Mouse (Mus musculus): ENCODE measurements at regions not wholly inside any gene's neighbourhood (a gene's known extent, or its start where the extent isn't known, plus 50 kb on each side); places are given as distances from the start of the nearest gene placed in this dataset.

DNA sequence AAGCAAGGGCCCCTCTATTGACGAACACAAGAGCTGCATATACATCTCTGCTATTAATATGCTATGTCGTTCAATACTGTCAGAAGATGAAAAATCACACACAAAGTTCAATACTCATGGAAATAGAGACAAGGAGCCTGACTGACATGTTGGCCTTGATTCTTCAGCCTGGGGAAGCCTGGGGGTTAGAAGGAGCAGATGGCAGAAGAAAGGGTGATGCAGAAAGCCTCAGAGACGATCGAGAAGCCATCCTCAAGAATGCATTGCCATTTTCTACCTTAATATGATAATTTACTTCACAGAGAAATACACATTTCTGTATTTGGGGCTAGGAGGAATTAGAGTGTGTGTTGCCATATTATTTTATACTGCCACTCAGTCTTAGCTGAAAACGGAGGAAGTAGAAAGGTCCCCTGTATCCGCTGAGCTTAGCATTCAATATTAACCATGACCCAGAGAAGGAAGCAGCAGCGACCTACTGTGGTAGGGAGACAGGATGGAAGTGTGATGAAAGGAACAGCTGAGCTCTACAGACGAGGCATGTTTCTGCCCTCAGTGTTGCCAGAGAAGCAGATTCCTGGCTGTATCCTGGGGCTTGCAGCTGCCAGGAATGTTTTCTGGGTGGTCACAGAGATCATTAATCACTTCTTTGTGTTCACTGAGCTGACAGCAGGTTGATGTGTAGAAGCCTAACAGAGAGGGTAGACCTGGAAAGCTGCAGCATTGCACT lies 105.2 kb downstream of the Lrig3 start:
- no peak for DNase-seq

DNA sequence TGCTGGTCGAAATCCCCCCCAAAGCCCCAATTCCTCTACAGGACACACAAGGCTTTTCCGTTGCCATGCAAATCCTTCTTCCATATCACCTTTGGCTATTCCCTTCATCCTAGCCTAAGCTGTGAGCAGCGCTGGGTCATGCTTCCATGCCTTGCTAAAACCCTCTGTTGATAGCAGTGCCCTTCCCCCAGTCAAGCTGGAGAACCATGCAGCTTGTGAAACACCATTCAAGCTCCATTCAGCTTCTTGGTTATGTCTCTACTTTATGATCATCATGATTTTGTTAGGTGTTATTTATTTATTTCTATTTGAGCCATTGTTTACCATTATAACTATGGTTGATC lies 105.7 kb downstream of the Lrig3 start:
- no peak for DNase-seq

DNA sequence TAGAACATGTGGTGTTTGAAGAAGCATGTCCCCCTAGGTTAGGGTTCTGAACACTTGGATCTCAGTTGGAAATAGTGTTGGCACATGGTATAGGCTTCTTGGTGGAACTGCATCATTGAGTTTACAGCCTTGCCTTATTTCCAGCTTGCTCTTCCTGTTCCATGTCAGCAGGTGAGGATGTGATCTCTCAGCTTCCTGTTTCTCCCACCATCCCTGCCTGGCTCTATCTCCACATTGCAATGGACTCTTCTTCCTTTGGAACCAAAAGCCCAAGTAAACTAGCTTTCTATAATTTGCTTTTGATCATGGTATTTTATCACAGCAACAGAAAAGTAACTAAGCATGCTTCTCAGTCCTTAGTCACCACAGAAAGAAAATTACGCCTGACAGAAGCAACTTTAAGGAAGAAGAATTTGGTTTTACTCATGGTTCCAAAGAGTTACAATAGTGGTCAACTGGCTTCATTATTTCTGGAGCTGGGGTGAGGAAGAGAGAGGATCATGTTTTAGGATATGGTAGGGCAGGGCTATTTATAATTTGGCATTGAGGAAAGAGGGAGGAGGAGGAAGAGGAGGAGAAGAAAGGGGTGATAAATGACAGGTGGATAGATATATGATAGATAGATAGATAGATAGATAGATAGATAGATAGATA lies 111.5 kb downstream of the Lrig3 start:
- no peak for DNase-seq

DNA sequence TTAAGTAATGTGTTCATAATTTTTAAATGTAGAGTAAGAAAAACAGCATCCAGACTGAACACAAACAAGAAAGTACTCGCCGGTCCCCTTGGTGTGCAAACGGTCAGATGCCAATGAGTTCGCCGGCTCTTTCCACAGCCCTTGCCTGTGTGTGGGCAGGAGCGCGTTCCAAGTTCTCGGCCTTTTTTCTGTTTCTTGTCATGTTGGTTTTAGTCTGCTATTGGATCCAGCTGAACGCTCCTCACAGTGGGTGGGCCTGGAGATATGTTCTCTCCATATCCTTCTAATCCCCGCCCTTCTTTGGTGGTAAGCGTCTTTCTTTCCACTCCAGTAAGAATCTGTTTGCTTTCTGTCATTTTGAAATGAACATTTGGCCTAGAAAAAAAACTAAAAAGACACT lies 116.6 kb downstream of the Lrig3 start:
- DNase-seq, result no peak

DNA sequence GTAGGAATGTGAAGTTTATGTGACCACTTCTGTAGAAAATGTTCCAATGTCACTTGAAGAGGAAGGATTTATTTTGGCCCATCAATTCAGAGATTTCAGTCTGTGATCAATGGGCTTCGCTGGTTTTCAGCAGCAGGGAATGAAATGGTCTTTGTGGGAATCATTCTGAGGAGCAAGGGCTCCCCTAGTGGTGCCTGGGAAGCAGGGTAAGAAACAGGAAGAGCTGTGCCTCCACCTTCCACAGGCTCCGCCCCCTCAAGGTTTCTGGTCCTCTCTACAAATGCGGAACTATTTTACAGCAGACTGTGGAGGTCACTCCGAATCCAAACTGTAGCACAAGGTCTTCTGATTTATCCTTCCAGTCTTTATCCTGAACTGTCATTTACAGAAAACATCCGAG lies 120.7 kb downstream of the Lrig3 start:
- DNase-seq, result no peak

DNA sequence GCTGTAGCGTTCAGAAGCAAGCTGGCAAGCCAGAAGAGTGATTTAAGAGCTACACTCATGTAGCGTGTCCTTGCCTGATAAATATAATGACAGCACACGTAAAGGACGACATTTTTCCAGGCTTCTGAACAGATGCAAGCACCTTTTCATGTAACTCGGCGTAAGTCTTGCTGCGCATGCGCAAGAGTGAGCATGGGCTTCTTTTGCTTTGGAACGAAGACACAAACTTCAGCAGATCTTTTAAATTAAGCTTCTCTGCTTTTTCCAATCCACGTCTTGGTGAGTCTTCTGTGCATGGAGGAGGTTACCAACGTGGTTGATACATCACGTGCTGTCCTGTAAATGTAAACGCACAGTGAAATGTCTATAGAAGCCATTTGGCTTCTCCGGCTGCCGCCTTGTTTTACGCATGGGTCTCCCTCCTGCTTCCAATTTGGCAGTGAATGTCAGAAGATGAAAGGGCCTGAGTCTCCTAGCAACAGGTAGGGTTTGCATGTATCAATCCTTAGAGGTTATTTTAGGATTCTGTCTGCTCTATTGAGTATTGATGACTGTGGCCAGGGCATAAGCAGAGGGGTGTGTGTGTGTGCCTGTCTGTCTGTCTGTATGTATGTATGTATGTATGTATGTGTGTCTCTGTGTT lies 128.4 kb downstream of the Lrig3 start:
- DNase-seq, result no peak

DNA sequence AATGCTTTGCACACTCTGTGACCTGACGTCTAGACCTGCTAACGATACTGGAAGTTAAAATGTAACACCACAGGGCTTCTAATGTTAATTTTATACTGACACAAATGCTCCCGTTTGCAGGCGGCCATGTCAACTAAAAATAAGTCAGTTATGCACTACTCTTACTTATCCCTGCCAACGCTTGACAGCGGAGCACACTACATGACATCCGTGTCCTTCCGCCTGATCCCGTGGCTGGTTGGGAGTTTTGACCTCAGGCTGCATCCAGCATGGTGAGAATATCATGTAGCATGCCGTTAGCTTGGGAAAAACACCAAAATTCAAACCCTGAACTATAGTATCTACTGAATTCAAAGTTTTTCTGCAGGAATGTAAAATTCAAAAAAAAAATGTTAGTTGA lies 131.9 kb downstream of the Lrig3 start:
- DNase-seq, result no peak

DNA sequence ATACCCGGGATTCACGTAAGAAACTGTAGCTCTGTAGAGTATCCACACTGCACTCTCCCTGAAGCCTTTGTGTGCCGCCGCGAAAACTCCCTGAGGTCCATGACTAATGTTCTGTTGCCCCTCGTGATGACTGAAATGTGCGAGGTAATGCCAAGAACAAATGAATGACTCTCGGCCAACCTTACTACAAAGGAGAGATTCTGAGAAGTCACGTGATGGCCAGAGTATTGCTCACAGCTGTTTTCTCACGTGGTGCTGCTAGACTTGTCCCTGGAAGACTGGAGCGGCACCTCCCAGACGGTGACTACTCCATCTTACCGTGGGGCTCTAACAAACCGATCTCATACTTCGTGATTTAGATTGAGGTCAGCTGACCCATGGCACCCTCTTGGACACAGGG lies 136.9 kb downstream of the Lrig3 start:
- no peak for DNase-seq

DNA sequence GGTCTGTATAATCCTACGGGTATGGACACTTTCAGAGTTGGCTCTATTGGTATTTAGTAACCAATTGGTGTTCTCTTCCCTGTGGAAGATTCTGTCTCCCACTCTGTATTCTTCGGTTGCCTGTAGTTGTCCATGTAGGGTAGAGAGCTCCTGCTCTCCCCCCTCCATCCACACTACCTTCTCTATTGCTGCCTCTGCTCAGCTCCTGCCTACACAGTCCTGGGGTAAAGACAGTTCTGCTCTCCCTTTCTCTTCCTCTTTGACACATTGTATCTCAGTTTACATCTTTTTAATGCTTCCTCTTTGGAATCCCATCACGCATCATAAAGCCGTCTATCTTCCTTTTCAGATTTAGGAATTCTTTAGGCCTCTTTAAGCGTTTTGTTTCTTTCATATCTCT lies 147.1 kb downstream of the Lrig3 start:
- no peak for DNase-seq

DNA sequence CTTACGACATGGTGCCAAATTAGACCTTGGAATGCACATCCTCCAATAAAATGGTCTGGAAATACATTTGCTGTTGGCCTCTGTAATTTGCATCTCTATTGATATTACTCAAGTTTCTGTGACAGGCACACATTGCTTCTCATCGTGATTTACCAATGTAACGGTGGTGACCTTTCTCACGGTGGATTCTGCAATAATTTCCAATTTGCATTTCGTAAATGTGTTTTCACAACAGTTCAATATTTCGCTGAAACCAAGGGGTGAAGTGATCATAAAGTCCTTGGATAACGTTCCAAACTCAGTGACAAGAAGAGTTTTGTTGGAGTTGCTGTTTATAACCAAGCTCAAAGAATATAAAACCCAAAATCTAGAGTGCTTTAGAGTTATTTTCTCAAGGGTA lies 149.4 kb downstream of the Lrig3 start:
- no peak for DNase-seq

DNA sequence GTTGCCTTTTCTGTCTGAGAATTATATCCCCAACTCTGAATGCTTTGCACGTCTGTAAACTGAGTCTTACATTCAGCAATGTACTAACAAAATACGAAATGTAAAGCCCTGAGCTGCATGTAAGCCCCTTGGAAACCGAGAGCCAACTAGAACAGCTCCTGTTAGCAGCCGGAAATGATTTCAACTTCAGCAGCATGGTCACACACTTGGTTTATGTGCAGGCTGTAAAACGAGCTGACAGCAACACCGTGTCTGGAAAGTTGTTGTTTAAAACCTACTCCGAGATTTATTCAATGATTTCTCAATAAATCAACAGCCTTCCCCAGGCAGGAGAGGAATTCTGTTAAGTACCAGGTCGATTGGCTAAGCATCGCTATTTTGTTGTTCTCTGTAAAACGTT lies 155.7 kb downstream of the Lrig3 start:
- no peak for DNase-seq

DNA sequence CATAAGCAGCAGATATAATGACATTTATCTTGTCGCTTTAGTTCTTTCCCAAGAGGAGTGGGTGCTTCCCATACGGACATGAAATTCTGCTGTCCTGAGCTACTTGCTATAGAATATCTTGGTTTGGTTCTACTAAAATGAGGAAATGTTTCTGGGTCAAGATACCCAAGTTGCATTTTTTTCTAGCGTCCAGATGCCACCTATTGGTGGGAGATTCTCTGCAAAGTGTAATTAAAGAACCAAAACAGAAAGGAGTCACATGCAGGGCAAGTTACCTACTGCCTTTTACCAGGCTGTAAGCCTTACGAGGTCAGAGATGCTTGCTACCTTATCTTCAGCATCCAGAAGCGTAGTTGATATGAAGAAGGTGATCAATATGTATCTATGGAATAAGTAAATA lies 156.5 kb downstream of the Lrig3 start:
- DNase-seq, result no peak

DNA sequence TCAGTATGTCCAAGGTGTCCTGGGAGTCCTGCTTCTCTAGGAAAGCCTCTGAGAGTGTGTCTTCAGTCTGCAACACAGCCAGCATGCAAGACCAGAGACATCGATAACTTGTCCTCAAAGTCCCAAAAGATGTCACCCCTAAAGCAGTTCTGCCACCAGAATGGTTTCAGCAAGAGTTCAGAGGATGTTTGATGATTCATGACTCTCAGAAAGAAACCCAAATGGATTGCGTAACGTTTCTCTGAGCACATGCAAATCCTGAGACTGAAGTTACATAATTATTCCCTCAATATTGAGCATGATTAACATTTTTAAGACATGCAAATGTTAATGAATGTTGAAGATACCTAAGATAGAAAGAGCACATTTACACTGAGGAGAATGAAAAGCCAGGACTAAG lies 167.2 kb downstream of the Lrig3 start:
- DNase-seq, result no peak

DNA sequence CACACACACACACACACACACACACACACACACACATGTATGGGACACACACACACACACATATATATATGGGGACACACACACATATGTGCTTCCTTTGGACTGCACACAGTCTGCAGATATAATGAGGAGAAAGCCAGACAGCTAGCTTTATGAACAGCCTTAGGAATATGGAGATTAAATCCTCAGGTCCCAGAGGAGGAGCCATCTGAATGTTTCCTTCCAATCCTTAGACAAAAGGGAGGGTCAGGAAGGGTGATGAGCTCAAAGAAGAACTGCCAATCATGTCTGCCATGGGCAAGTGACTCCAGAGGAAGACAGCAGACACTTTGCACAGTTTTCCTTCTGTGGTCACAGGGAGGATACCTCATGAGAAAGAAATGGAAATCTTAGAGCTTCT lies 168.0 kb downstream of the Lrig3 start:
- DNase-seq, result no peak

DNA sequence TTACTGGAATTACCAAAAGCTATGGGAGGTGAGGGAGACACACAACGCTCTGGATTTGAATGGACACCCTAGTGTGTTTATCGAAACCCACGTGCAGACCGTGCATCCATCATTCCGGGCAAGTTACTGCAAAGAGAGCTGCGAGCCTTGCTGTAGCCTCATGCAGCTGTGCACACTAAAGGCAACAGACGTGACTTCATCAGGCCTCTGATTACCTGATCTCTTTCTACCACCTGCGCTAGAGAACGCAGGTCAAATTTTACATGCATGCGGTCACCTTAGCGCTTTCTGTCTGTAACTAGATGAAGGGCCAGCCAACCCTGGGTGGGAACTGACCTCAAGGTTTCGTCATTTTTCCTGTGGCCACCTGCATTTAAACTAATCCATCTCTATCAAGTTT lies 172.6 kb downstream of the Lrig3 start:
- no peak for DNase-seq

DNA sequence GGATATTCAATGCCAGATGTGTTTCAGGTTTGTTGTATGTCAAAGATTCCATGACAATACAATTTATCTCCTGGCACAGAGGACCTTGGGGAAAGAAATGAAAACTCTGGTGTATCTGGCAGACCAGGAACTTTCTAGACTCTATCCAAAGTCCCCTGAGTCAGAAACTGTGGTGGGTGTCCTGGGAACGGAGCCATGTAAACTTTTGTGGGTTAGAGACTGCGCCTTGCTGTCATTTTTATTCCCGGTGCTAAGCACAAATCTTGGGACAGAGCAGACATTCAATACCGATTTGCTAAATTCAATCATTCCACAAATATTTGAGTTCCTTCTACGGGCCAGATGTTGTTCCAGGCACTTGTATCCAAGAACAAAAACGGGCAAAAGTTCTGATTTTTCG lies 175.6 kb downstream of the Lrig3 start:
- DNase-seq, result no peak

DNA sequence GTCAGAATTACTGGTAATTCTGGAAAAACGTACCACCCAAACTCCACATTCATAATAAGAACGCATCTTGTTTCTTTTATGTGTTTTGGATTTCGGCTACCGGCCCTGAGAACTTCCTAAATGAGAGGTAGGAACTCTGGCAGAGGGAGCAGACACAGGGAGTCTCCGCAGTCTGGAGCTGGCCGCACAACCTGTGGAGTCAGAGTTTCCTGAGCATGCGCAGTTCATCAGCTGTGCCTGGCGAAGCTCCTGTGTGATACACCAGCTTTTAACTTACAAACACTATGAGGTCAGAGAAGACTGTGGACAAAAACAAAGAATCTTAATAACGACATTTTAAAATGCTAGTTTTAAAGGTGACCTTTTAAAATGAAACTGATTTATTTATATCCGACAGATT lies 177.9 kb downstream of the Lrig3 start:
- no peak for DNase-seq

DNA sequence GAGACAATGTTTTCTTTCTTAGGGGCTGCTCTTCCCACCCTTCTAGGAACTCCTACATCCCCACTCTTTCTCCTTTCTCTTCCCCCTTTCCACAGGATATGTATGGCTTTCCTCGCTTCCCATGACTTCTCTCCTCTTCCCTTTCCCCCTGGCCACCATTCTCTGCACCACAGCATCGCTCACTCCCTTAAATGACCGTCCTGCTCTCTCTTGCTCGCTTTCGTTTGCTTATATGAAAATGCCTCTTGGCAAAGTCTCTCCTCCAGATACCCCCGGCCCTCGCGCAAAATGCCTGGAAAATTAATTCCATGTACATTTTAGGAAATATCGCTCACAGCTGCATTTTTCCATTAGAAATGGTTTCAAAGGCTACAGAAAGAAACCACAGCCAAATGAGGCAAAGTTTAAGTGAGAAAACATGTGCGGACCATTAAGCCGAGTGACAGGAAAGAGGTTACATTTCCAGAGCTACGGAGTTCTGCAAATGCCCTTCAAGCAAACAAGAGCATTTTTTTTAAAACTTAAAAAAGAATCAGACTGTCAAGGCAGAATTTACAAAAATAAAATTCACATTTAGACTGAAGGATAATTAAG lies 178.7 kb downstream of the Lrig3 start:
- no peak for DNase-seq

DNA sequence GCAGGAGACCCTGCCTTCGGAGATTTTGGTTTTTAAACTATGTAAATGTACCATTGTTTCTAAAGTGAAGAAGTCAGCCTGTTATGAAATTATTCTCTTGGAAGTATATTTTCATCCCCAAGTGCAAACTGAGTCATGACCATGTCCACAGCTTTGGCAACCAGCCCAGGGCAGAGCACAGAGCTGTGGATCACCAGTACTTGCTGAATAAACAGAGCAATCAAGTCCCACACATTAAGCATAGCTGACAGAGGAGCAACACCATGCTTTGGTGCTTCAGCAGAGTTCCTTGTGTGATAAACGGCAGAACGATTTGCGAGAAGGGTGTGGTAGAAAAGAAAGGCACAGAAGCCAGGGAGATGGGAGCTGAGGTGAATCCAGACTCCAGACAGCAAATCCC lies 191.3 kb downstream of the Lrig3 start:
- DNase-seq, result no peak

DNA sequence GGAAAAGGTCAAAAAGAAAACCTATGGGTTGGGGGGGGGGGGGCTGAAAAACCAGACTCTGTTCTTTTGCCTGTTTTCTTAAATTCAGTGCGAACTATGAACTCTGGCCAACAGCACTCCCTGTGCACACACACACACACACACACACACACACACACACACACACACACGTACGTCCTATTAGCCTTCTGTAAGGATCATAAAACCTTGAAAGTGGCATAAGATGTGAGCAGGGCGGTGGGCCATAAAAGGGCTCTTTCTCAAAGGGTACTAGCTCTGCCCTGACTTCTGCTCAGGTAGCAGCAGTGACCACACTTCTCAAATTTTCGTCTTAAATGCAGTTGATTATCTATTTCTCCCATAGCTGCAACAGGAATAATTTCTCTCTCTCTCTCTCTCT lies 199.2 kb downstream of the Lrig3 start:
- DNase-seq, result no peak

DNA sequence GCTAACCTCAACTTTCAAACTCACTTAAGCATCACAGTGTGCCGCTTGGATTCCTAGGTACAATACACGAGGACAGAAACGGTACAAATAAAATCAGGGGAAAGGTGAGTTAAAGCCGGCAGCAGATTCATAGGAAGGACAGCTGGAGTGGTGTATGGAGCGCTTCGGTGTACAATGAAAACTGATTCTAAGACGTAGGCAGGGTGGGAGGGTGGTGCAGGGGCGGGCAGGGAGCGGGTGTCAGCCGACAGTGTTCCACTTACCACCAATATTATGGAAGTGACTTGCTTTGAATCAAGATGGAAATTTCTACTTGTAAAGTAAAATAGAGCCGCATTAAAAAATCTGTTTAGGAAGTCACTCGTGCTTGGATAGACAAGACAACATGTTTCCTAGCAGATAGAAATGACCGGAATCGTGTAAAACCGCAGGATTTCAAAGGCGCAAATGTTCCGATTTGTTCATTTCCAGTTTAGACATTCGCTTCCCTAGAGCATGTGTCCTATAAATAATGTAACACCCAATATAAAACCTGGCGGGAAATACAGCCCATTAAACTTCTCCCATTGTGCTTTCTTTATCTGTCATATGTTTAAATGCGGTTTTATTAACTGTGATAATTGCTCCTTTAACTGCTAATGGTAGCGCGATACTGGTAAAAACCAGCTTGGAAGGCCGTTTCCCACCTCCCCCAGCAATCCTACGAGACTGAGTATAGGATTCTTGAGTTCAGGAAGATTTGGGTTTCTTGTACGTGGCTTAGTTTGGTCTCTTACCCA lies 203.3 kb downstream of the Lrig3 start:
- no peak for DNase-seq

DNA sequence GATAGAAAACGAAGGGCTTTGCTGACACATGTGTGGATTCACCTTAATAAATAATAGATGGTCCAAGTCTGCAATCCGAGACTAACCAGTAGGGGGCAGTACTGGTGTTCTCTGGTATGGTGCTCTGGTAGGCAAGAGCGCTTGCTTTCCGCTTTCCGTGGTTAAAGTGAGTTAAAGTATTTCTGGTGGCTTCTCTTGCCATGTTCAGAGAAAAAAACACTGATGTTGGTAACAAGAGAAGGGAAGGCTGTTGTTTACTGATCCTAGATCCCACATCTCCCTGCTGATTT lies 203.9 kb downstream of the Lrig3 start:
- peak; percentile 7 for DNase-seq

DNA sequence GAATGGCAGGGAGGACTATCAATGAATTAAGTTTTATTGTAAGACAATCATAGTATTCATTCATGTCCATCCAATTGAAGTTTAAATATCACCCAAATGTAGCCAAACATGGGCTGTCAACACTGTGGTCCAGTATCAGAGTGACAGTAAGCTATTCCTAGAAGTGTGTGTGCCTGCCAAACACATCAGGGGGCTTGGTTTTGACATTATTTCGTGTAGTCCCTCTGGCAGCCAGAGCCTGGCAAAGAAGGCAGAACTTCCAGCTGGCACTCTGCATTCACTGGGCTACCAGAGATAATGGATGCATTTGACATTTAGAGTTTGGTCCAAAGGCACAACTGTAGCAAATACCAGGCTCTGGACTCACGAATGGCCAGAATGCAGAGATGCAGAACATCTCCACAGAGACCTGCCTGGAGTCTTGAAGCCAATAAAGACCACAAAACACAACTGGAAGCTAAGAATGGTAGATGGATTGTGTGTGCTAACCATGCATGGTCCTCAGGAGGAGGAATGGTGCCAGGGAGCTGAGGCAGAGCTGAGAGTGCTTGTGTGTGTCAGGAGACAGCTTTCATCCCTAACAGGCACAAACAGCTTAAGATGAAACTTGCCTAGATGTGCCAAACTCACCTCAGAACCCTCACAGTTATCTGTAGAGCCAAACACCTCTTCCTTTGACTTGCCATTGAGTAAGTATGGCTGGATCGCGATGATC lies 210.9 kb downstream of the Lrig3 start:
- no peak for DNase-seq

All from cerebellum, adult 8-10 months (tissue).